Mouse (Mus musculus) stomach, embryonic 16.5 days (tissue): ENCODE data around the gene Ppp1r15a. TPM values are rescaled to one million over a fixed set of nuclear protein-coding genes. Genes with fewer than 3 reads are reported as not detected.
A peak's percentile ranks its signal among the peaks of the same experiment; 100 is the strongest.

ENCODE experiments used
- ATAC-seq: fragments of 200-750 bp; cut with Nextera tagmentation; 2 replicates; pipeline ENCODE4 v1.8.0; 2017; ENCODE audit warnings: moderate number of reproducible peaks, moderate TSS enrichment; ENCODE audit not compliant: insufficient read depth, low FRiP score
- H3K27ac ChIP-seq: fragments of 300-500 bp; sonication (generic); 2 replicates; pipeline ENCODE4 v1.5.1; 2014; ENCODE audit warnings: low read length
- H3K27me3 ChIP-seq: fragments of 300-500 bp; sonication (generic); 2 replicates; pipeline ENCODE4 v1.6.1; 2014; ENCODE audit warnings: low read length, control low read depth, mixed read lengths; ENCODE audit not compliant: control insufficient read depth, insufficient read depth
- H3K36me3 ChIP-seq: fragments of 300-500 bp; sonication (generic); 2 replicates; pipeline ENCODE4 v1.6.1; 2014; ENCODE audit warnings: low read length; ENCODE audit not compliant: control insufficient read depth, insufficient read depth
- H3K4me1 ChIP-seq: fragments of 300-500 bp; sonication (generic); 2 replicates; pipeline ENCODE4 v1.6.1; 2014; ENCODE audit warnings: low read length, control low read depth, mixed read lengths; ENCODE audit not compliant: control insufficient read depth, insufficient read depth
- H3K4me2 ChIP-seq: fragments of 300-500 bp; sonication (generic); 2 replicates; pipeline ENCODE4 v1.6.1; 2014; ENCODE audit warnings: low read depth, low read length, mixed read lengths
- H3K4me3 ChIP-seq: fragments of 300-500 bp; sonication (generic); replicated peaks from 2 replicates; pipeline ENCODE4 v1.5.1; 2014; ENCODE audit warnings: mild to moderate bottlenecking, low read length
- H3K9ac ChIP-seq: fragments of 300-500 bp; sonication (generic); 2 replicates; pipeline ENCODE4 v1.6.1; 2014; ENCODE audit warnings: low read length
- H3K9me3 ChIP-seq: fragments of 300-500 bp; sonication (generic); replicated peaks from 2 replicates; pipeline ENCODE4 v1.6.1; 2016; ENCODE audit warnings: low read length, control low read depth; ENCODE audit not compliant: control insufficient read depth
- WGBS: fragments of 180-500 bp; shearing (Covaris S2); extraction: QIAGEN DNeasy Blood & Tissue Kit; methylation state at CpG from one replicate; pipeline ENCODE4 v1.1.7; 2014; 5-methylcytosine and 5-hydroxymethylcytosine counted together
- polyA plus RNA-seq: library from polyadenylated mRNA; unstranded; fragments of >200 nt; fragmentation: Nextera tagmentation; extraction: Ambion mirVana; gene quantifications from 2 replicates; pipeline ENCODE4 v1.2.1, GENCODE M21; 2015

The Ppp1r15a gene
- 25.5 and 31.2 TPM in 2 replicates for polyA plus RNA-seq

- Histone ChIP-seq H3K36me3 (0 out of 2 replicates have a peak, but pooled peaks cover 11% of the 10 kb centered on the region), H3K4me1 (peaks cover 46% of the 10 kb centered on the region), H3K9me3 (no peaks in the 10 kb centered on the region), H3K4me2 (peak within 1 kb of the TSS; percentile 95), H3K27me3 (no peaks in the 10 kb centered on the region), H3K4me3 (peak within 1 kb of the TSS; percentile 85), H3K27ac (peak within 1 kb of the TSS; percentile 94), H3K9ac (peak within 1 kb of the TSS; percentile 95)
- under 1% methylated on average over 54 of the region's 54 CpGs for WGBS
- ATAC-seq: peak; percentile 89
These were observed at the start of gene Ppp1r15a, which contains the start of gene Plekha4 for GRCm38 (mm10) chr7:45525809-45526473. TSS of gene Ppp1r15a (minus strand) at chr7:45526268. TSS of gene Plekha4 (plus strand) at chr7:45526330.

- Histone ChIP-seq H3K4me2 (no peak overlapping the region), H3K9me3 (no peaks in the 10 kb centered on the region), H3K4me3 (no peak overlapping the region), H3K27me3 (no peaks in the 10 kb centered on the region), H3K4me1 (peaks cover 14% of the 10 kb centered on the region), H3K9ac (peak overlapping the region; percentile 34), H3K27ac (0 out of 2 replicates have a peak overlapping the region, but pooled peaks have one; percentile 8), H3K36me3 (0 out of 2 replicates have a peak, but pooled peaks cover 3% of the 10 kb centered on the region)
- no peak; the same call in 1 of the 2 replicates for ATAC-seq
- 74% methylated on average over 15 of the region's 15 CpGs for WGBS
These were observed 48.7 kb upstream of the Ppp1r15a start for GRCm38 (mm10) chr7:45574472-45575379.

GRCm38 (mm10) chr7:45573954-45574353 lies 47.9 kb upstream of the Ppp1r15a start:
- Histone ChIP-seq H3K27ac (no peak overlapping the region), H3K4me3 (no peak overlapping the region), H3K27me3 (no peaks in the 10 kb centered on the region), H3K4me2 (no peak overlapping the region), H3K36me3 (0 out of 2 replicates have a peak, but pooled peaks cover 3% of the 10 kb centered on the region), H3K9ac (no peak overlapping the region), H3K9me3 (no peaks in the 10 kb centered on the region), H3K4me1 (peaks cover 14% of the 10 kb centered on the region)
- ATAC-seq: no peak
- WGBS: 64% methylated on average over 8 of the region's 8 CpGs

- H3K4me2 ChIP-seq: peak overlapping the region; percentile 74
- no peak overlapping the region for H3K27ac ChIP-seq
These were observed 45.9 kb upstream of the Ppp1r15a start for GRCm38 (mm10) chr7:45571966-45572365.

GRCm38 (mm10) chr7:45570103-45570741 lies 44.2 kb upstream of the Ppp1r15a start, which contains the start of gene Bcat2:
TSS of gene Bcat2 (plus strand) at chr7:45570153.
- Histone ChIP-seq H3K27me3 (no peaks in the 10 kb centered on the region), H3K4me1 (peaks cover 29% of the 10 kb centered on the region), H3K4me3 (peak within 1 kb of the TSS; percentile 60), H3K9me3 (no peaks in the 10 kb centered on the region), H3K9ac (peak within 1 kb of the TSS; percentile 76), H3K36me3 (no peaks in the 10 kb centered on the region), H3K27ac (peak within 1 kb of the TSS; percentile 85), H3K4me2 (peak within 1 kb of the TSS; percentile 74)
- WGBS: under 1% methylated on average over 42 of the region's 42 CpGs
- ATAC-seq: peak; percentile 77

More at GRCm38 (mm10) chr7:45571966-45572365, 45.9 kb upstream of the Ppp1r15a start:
- peaks cover 29% of the 10 kb centered on the region for H3K4me1 ChIP-seq
- H3K9me3 ChIP-seq: no peaks in the 10 kb centered on the region
- H3K9ac ChIP-seq: no peak overlapping the region
- 0 out of 2 replicates have a peak, but pooled peaks cover 3% of the 10 kb centered on the region for H3K36me3 ChIP-seq
- ATAC-seq: no peak
- no peaks in the 10 kb centered on the region for H3K27me3 ChIP-seq
- 34% methylated on average over 1 of the region's 1 CpGs for WGBS
- H3K4me3 ChIP-seq: no peak overlapping the region

- WGBS: 67% methylated on average over 10 of the region's 10 CpGs
- peak; percentile 16 for ATAC-seq
- peak overlapping the region; percentile 54; the same call in 1 of the 2 replicates for H3K9ac ChIP-seq
- peaks cover 29% of the 10 kb centered on the region for H3K4me1 ChIP-seq
- no peaks in the 10 kb centered on the region for H3K36me3 ChIP-seq
- H3K27ac ChIP-seq: peak overlapping the region; percentile 85
- no peaks in the 10 kb centered on the region for H3K27me3 ChIP-seq
- peak overlapping the region; percentile 56 for H3K4me2 ChIP-seq
- peak overlapping the region; percentile 41 for H3K4me3 ChIP-seq
- no peaks in the 10 kb centered on the region for H3K9me3 ChIP-seq
These were observed 42.8 kb upstream of the Ppp1r15a start for GRCm38 (mm10) chr7:45568601-45569473.

GRCm38 (mm10) chr7:45567780-45568516 lies 41.9 kb upstream of the Ppp1r15a start:
- Histone ChIP-seq H3K4me3 (peak overlapping the region; percentile 41), H3K4me1 (peaks cover 29% of the 10 kb centered on the region), H3K27ac (peak overlapping the region; percentile 85), H3K36me3 (no peaks in the 10 kb centered on the region), H3K9me3 (no peaks in the 10 kb centered on the region), H3K4me2 (peak overlapping the region; percentile 56), H3K27me3 (no peaks in the 10 kb centered on the region), H3K9ac (peak overlapping the region; percentile 56)
- peak; percentile 96 for ATAC-seq
- WGBS: under 1% methylated on average over 24 of the region's 24 CpGs
